Mouse (Mus musculus) G1E (cell line): ENCODE data around the gene Kcnb1. TPM values are rescaled to one million over a fixed set of nuclear protein-coding genes. Genes with fewer than 3 reads are reported as not detected.
"Not testable (repeated sequence)": the region's sequence is repeated elsewhere in the genome, so short reads cannot be mapped to it uniquely, and the experiment has no call there.

ENCODE experiments used
- ATAC-seq: 2 replicates; pipeline ENCODE4 v1.8.0; 2016; ENCODE audit warnings: mild to moderate bottlenecking; ENCODE audit not compliant: insufficient number of reproducible peaks, poor library complexity, low FRiP score, severe bottlenecking; ENCODE audit errors: extremely low read depth
- DNase-seq: peaks from one replicate; pipeline ENCODE4 v3.0.0; 2012; ENCODE audit warnings: low spot score
- H3K27me3 ChIP-seq: 2 replicates; pipeline ENCODE4 v1.6.1; 2012; ENCODE audit warnings: mild to moderate bottlenecking, low read length, inconsistent platforms; ENCODE audit not compliant: insufficient read depth
- H3K36me3 ChIP-seq: replicated peaks from 2 replicates; pipeline ENCODE3; 2012; ENCODE audit warnings: mild to moderate bottlenecking, inconsistent platforms
- H3K4me1 ChIP-seq: 2 replicates; pipeline ENCODE4 v1.6.1; 2012; ENCODE audit warnings: low read depth, low read length, inconsistent platforms, mixed read lengths; ENCODE audit not compliant: insufficient read depth
- H3K4me3 ChIP-seq: 2 replicates; pipeline ENCODE4 v1.5.1; 2012; ENCODE audit warnings: low read depth, mild to moderate bottlenecking, inconsistent platforms, low read length, moderate library complexity, mixed read lengths
- H3K9me3 ChIP-seq: replicated peaks from 2 replicates; pipeline ENCODE4 v1.6.1; 2012; ENCODE audit warnings: inconsistent platforms
- CTCF ChIP-seq: IDR thresholded peaks from 2 replicates; pipeline ENCODE4 v1.5.1; 2012; ENCODE audit warnings: low read depth, low read length, inconsistent platforms, mixed read lengths
- GATA1 ChIP-seq: IDR thresholded peaks from 2 replicates; pipeline ENCODE4 v1.6.1; 2012; ENCODE audit warnings: borderline replicate concordance, low read length, inconsistent platforms, mixed read lengths
- GATA2 ChIP-seq: IDR thresholded peaks from 2 replicates; pipeline ENCODE4 v1.6.1; 2012; ENCODE audit warnings: low read depth, low read length, inconsistent platforms, borderline replicate concordance
- POLR2AphosphoS5 ChIP-seq: IDR thresholded peaks from 2 replicates; pipeline ENCODE4 v1.6.1; 2012; ENCODE audit warnings: low read depth, low read length, inconsistent platforms; ENCODE audit not compliant: insufficient replicate concordance
- TAL1 ChIP-seq: conservative IDR thresholded peaks from 2 replicates; pipeline ENCODE4 v1.6.1; 2012; ENCODE audit warnings: low read depth, low read length, inconsistent platforms, mixed read lengths
- polyA plus RNA-seq: library from polyadenylated mRNA; stranded (reverse); fragments of >175 nt; gene quantifications from 2 replicates; pipeline ENCODE4 v1.2.3, GENCODE M21; 2012
- total RNA-seq, 2 experiments: library from RNA; stranded (forward) in 1 of 2; stranded (reverse) in 1 of 2; fragments of 200-1000 nt in 1 of 2; fragments of >200 nt in 1 of 2; fragmentation: Nextera tagmentation in 1 of 2; gene quantifications; 2 replicates each; pipeline ENCODE4 v1.2.3; 2014 to 2017

Kcnb1 gene
- total and polyA plus RNA-seq, 3 experiments, result 0.22 TPM; not detected in 2

DNA sequence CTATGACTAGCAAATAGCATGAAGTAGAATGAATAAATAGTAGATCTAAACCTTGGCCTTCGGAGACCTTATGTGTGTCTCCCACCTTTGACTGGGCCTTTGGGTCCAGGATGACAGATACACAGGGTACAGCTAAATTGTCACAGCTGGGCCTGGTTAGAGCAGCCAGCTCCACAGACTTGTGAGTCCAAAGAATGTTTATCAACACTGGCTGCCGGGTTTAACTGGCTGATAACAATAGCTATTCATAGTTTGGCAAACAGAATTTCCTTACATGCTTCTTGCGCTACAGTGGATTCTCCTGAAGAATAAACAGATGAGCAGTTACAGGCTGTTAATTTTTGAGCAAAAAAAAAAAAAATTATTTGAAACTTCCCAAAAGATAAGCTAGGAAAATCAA is 19.0 kb upstream of the Kcnb1 start:
- H3K9me3 ChIP-seq, result no peaks in the 10 kb centered on the region
- H3K4me3 ChIP-seq, result no peak overlapping the region
- no peak for ATAC-seq
- no peaks in the 10 kb centered on the region for H3K36me3 ChIP-seq
- no peaks in the 10 kb centered on the region for H3K4me1 ChIP-seq
- no peak for DNase-seq
- H3K27me3 ChIP-seq, result peaks cover 16% of the 10 kb centered on the region; the same call in 1 of the 2 replicates
- TF ChIP-seq CTCF (no peak), GATA1 (no peak), POLR2AphosphoS5 (no peak), TAL1 (no peak), GATA2 (no peak)

DNA sequence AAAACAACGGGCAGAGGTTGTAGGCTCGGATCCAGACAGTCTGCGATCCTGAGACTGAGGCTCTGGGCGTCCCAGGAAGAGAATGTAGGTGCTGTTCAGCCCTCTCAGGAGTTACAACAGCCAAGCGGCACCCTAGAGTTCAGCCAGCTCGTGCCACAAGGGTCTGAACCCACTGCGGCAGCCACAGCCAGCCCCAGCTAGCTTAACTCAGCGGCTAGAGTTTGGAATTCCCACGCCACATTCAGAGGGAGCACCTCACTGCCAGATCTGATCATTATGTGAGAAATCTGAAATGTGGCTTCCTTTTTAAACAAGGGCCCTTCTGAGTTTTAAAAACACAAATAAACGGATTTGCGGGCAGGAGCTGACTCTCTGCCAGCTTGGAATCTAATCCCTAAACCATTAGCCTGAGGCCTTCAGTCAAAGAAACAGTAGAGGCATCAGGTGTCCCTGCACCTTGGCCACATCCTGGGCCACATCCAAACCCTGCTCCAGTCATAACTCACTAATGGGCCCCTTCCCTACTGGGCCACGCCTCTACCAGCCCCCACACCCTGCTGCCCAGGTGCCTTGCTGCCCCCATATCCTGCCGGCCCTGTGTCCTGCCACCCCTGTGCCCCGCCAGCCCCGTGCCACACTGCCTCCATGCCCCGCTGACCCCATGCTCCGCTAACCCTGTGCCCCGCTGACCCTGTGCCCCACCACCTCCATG is 16.1 kb upstream of the Kcnb1 start:
- Histone ChIP-seq H3K36me3 (no peaks in the 10 kb centered on the region), H3K9me3 (no peaks in the 10 kb centered on the region), H3K4me1 (no peaks in the 10 kb centered on the region), H3K27me3 (peaks cover 16% of the 10 kb centered on the region; the same call in 1 of the 2 replicates), H3K4me3 (no peak overlapping the region)
- TF ChIP-seq GATA2, result no peak
- no peak for TF ChIP-seq CTCF
- TF ChIP-seq TAL1, result no peak
- TF ChIP-seq GATA1, result no peak
- no peak for TF ChIP-seq POLR2AphosphoS5
- DNase-seq (no peak), ATAC-seq (no peak)

DNA sequence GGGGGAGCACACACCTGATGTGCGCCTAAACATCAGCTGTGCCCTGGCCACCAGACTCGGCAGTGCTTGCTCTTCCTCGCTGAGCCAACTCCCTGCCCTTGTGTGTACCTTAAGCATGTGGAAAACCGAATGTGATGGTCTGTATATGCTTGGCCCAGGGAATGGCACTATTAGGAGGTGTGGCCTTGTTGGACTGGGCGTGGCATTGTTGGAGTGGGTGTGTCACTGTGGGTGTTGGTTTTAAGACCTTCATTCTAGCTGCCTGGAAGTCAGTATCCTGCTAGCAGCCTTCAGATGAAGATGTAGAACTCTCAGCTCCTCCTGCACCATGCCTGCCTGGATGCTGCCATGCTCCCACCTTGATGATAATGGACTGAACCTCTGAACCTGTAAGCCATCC is 14.7 kb upstream of the Kcnb1 start:
- ATAC-seq, H3K4me1 ChIP-seq, H3K4me3 ChIP-seq, H3K9me3 ChIP-seq, DNase-seq, H3K36me3 ChIP-seq: not testable (repeated sequence)
- H3K27me3 ChIP-seq, result peaks cover 14% of the 10 kb centered on the region; the same call in 1 of the 2 replicates

DNA sequence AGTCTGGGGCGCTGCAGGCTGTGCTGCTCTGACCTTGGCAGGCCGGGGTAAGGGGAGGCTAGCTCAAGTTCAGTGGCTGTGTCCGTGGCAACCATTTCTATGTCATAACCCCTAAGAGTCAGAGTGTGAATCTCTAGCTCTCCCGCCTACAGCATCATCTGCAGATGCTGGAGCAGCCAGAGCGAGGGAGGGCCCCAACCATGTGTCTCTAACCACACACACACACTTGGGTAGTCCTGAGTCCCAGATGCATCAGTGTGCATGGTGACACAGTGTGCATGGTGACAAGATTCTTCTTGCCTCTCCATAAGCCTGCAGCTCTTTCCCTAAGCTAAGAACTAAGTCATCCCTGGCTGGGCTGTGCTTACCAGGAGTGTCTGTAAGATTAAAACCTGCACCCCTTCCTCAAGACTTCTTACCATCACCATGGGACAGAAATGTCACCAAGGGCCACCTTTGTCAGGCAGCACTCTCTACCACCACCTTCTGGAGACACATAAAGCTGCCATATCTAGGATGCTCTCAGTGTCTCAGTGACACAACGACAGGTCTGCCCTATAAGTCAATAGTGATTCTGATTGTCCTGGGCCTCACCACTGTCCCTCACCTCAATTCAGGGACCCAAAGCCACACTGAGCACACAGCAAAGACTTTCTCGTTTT is 13.7 kb upstream of the Kcnb1 start:
- Histone ChIP-seq H3K4me1 (no peaks in the 10 kb centered on the region), H3K27me3 (peaks cover 14% of the 10 kb centered on the region; the same call in 1 of the 2 replicates), H3K4me3 (no peak overlapping the region), H3K9me3 (no peaks in the 10 kb centered on the region), H3K36me3 (no peaks in the 10 kb centered on the region)
- ATAC-seq (no peak), DNase-seq (no peak)
- TF ChIP-seq TAL1, result no peak
- no peak for TF ChIP-seq CTCF
- TF ChIP-seq GATA2, result no peak
- no peak for TF ChIP-seq GATA1
- no peak for TF ChIP-seq POLR2AphosphoS5

DNA sequence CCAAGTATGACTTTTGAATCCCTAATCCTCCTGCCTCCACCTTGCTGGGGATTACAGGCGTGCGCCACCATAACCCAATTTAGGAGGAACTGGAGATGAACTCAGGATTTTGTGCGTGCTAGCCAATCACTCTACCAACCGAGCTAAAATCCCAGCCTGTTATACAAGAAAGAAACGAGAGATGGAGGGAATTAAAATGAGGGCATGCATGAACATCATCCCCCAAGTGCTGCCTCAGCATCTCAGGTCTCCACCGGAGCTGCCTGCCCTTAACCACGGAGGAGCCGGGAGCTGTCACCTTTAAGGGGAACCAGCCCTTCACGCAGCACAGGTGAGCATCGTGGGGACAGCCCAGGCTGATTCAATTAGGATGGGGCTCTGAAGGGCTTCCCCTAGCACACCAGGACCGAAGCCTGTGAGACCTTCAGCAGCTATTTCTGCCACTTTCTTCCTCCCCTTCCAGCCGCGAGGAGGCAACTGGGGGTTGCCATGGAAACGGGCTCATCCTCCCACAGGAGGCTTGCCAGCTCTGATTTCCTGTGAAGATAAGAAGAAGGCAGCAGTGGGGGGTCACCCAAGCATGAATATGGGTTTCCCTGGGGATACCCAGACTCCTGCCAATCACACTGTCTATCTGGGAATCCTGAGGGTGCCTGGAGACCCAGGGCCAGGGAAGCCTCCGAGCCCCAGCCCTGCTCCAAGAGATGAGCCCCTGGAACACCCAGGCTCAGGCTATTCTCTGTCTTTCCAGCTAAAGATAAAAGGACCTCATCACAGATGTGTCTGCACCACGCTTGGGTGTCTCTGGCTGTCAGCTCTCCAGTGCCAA is 11.7 kb upstream of the Kcnb1 start:
- Histone ChIP-seq H3K27me3 (0 out of 2 replicates have a peak, but pooled peaks cover 2% of the 10 kb centered on the region), H3K4me1 (no peaks in the 10 kb centered on the region), H3K36me3 (no peaks in the 10 kb centered on the region), H3K9me3 (no peaks in the 10 kb centered on the region), H3K4me3 (no peak overlapping the region)
- no peak for DNase-seq
- no peak for ATAC-seq
- TF ChIP-seq GATA2, result no peak
- TF ChIP-seq CTCF, result no peak
- TF ChIP-seq GATA1, result no peak
- TF ChIP-seq POLR2AphosphoS5, result no peak
- TF ChIP-seq TAL1, result no peak

DNA sequence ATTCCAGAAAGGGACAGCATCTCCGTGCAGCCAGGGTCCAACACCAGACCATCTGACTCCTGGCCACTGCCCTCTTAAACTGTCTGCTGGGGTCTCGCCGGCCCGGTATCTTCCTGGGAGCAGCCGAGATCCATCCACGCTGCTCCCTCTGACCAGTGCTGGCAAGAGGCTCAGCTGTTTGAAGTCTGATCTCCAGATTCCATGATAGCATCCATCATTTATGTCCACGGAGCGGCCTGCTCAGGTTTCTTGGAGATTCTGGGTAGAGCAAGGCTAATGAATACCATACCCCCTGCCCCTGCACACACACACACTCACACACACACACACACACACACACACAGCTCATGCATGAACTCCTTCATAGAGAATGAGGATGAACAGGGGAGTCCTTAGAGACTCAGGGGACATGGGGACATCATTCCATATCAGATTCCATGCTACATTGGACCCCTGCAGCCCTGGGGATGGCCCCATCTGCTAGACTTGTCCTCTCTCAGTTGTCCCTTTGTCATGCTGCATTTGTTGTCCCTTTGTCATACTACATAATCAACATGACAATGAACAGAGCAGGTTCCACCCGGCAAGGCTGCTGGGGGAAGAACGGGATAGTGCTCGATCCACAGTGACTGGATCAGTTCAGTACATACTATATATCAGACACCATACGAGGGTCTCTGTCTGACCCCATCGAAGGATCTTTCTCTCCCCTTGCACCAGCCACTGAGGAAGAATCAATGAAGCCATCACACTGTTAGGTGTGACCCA is 8.9 kb upstream of the Kcnb1 start:
- no peaks in the 10 kb centered on the region for H3K27me3 ChIP-seq
- no peak for TF ChIP-seq POLR2AphosphoS5
- TF ChIP-seq CTCF, result no peak
- no peak for TF ChIP-seq GATA1
- TF ChIP-seq TAL1, result no peak
- no peak for TF ChIP-seq GATA2
- no peak overlapping the region for H3K4me3 ChIP-seq

More for the DNA sequence above, 8.9 kb upstream of the Kcnb1 start:
- H3K4me1 ChIP-seq, result no peaks in the 10 kb centered on the region
- ATAC-seq, result no peak
- H3K9me3 ChIP-seq, result no peaks in the 10 kb centered on the region
- no peaks in the 10 kb centered on the region for H3K36me3 ChIP-seq
- no peak for DNase-seq
